Mouse (Mus musculus): ENCODE data around the gene Kctd10.

Kctd10 gene

DNA sequence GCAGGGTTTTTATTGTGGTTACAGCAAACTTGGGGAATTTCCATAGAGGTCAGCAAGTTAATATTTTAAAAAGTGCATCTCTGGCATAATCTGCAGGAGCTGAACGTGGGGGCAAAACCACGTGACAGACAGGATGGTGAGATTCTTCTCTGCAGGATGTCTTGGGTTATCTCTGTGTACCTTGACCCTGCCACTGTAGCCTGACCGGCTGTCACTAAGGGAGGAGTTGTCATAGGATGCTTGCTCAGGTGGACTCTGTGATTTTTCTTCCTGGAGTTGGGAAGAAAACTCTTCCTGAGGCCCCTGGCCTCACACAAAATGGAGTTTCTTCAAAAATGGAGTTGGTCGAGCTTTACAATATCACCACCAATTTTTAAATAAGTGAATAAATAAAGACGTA, 37.3 kb downstream of the Kctd10 start:
- DNase-seq, result no peak

DNA sequence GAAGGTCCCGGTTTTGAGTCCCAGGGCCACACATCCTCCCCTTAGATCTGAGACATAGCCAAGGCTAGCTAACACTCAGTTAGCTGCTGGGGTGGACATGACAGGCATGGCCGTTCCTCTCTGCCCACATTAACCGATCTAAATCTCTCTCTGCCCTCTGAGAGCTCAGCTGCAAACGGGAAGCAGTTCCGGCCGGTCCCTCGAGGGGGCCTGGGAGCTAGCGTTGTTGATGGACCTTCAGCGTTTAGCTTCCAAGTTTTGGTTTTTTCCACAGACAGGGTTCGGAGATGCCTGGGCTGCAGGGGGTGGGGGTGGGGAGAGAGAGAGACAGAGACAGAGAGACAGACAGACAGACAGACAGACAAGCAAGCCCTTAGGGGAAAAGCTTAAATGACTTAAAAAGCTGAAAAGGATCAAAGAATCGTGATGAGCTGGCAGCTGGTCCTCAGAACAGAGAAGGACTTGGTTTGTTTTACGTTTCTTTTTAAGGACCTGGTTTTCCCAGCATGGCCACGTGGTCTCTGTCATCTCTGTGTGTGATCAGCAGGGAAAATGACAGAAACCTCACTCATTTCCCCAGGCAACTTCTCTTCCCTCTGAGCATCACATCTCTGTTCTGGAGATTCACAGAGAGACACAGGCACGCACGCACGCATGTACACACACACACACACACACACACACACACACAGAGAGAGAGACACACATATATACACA, 56.4 kb downstream of the Kctd10 start:
- peak; percentile 31 to 65 for DNase-seq

DNA sequence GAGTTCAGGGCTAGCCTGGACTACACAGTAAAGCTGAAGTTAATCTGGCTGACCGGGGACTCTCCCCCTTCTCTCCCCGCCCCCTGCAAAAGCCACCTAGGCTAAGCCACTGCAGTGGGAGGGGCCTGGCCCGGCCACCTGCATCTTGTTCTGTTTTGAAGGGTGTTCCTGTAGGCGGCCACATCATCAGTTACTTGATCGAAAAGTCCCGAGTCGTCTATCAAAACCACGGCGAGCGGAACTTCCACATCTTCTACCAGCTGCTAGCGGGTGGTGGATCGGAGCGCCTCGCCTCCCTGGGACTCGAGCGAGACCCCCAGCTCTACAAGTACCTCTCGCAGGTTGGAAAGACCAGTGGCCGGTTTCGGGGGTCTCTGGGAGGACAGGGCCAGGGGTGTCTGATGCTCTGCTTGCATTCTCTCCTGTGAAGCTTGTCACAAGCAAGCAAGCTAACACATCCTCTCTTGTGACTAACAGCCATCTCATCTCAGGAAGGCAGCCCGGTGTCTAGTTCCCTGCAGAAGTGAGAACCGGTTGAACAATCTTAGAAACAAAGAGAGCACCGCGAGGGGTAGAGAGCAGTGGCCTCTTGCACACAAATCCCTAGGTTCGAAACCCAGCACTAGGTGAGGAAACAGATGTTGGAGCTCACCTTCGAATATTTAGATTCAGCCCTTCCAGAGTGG, 57.1 kb downstream of the Kctd10 start:
- DNase-seq, result peak; percentile 67 to 72
